In the genomic region with DNA sequence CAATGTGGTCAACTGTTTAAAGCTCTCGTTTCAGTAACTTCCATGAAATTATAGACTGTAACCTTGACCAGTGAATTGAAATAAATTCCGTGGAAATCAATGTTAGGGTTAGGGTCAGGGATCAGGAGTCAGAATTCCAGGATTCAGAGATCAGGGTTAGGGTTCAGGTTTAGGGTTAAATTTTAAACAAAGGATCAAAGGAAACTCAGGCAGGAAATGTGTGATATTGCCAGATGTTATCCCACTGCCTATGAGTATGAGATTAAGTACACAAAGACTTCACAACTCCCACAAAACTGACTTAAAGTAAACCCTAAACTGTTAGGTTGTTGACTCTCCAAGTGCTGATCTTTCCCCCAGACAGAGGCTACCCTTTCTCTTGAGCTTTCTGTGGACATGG, we compare ENCODE assay signal across 22 mouse cellular contexts. TPM values are rescaled to one million over a fixed set of nuclear protein-coding genes. Genes with fewer than 3 reads are reported as not detected.
DNase-seq lines count a peak whose midpoint lies in the region; ATAC-seq and TF ChIP-seq lines count a peak whose summit lies in the region.
"Had no signal": no experiment of that assay in that cellular context is flagged by ENCODE, and none has a peak within 500 bp of the region (broad histone marks: within the 10 kb centered on the region; RNA-seq: fewer than 3 reads in every experiment).

No protein-coding gene starts in this region.

- H3K27ac ChIP-seq in kidney, adult 2 months (ENCODE audit: insufficient read depth, low read depth, low read length) = no peak overlapping the region
- no peak overlapping the region for H3K27ac ChIP-seq in kidney, embryonic 15.5 days
- peak overlapping the region; percentile 61; the same call in 1 of the 2 replicates for H3K27ac ChIP-seq in liver, adult 2 months (replicated peaks; ENCODE audit: insufficient read depth, low read depth, low read length)
- H3K27ac ChIP-seq in liver, postnatal 0 days (ENCODE audit: low read depth) = no peak overlapping the region
- H3K27ac ChIP-seq: embryonic facial prominence, embryonic 13.5 days; embryonic facial prominence, embryonic 15.5 days; forebrain, embryonic 10.5 days; forebrain, embryonic 12.5 days had no signal

- 18% methylated on average over 2 of the region's 2 CpGs for WGBS in kidney, adult 2 months
- WGBS in kidney, embryonic 15.5 days = 39% methylated on average over 2 of the region's 2 CpGs
- WGBS in liver, adult 2 months = 14% methylated on average over 2 of the region's 2 CpGs
- WGBS in liver, postnatal 0 days (ENCODE audit: insufficient replicate concordance) = 40% methylated on average over 2 of the region's 2 CpGs

- DNase-seq in kidney, adult 2 months = peak; percentile 16
- DNase-seq in liver, adult 2 months (ENCODE audit: extremely low read depth, low read depth, low spot score) = peak; percentile 90
- DNase-seq in liver, postnatal 0 days = no peak
- DNase-seq: adrenal gland, adult 2 months; adrenal gland, postnatal 10 days; adrenal gland, postnatal 25 days; cerebellum, adult 11 months; cerebellum, adult 18-20 months; cerebellum, adult 8-10 months; cerebellum, adult 9-11 months; cerebellum, postnatal 14 days; cerebellum, postnatal 36 days had no signal

- H3K36me3 ChIP-seq in kidney, adult 2 months (ENCODE audit: control insufficient read depth, insufficient read depth, low read length) = no peaks in the 10 kb centered on the region
- no peaks in the 10 kb centered on the region for H3K36me3 ChIP-seq in kidney, embryonic 15.5 days
- H3K36me3 ChIP-seq in liver, adult 2 months (ENCODE audit: control insufficient read depth, insufficient read depth, low read length) = no peaks in the 10 kb centered on the region
- H3K36me3 ChIP-seq in liver, postnatal 0 days (replicated peaks; ENCODE audit: insufficient read depth, low read length) = no peaks in the 10 kb centered on the region
- H3K36me3 ChIP-seq: embryonic facial prominence, embryonic 13.5 days; embryonic facial prominence, embryonic 15.5 days; forebrain, embryonic 10.5 days; forebrain, embryonic 12.5 days had no signal

- no peak for ATAC-seq in kidney, embryonic 15.5 days (replicated peaks; ENCODE audit: low FRiP score)
- no peak for ATAC-seq in liver, postnatal 0 days
- ATAC-seq: forebrain, embryonic 14.5 days; forebrain, embryonic 16.5 days had no signal

- TF ChIP-seq EP300 in liver, postnatal 0 days (IDR thresholded peaks at IDR 0.05; ENCODE audit: low read depth) = no peak

- TF ChIP-seq CTCF in kidney, adult 2 months (conservative IDR thresholded peaks at IDR 0.05; ENCODE audit: insufficient read depth, insufficient read length, low read depth, low read length) = no peak
- TF ChIP-seq CTCF in liver, adult 2 months (IDR thresholded peaks at IDR 0.05; ENCODE audit: low read depth, low read length) = no peak
- TF ChIP-seq CTCF in liver, postnatal 0 days (IDR thresholded peaks at IDR 0.05; ENCODE audit: low read depth) = no peak

- H3K27me3 ChIP-seq in kidney, adult 2 months (replicated peaks; ENCODE audit: control insufficient read depth, insufficient read depth, low read length) = no peaks in the 10 kb centered on the region
- H3K27me3 ChIP-seq in kidney, embryonic 15.5 days = no peaks in the 10 kb centered on the region
- no peaks in the 10 kb centered on the region for H3K27me3 ChIP-seq in liver, adult 2 months (ENCODE audit: control insufficient read depth, insufficient read depth, low read length)
- H3K27me3 ChIP-seq in liver, postnatal 0 days (ENCODE audit: insufficient read depth, low read length) = no peaks in the 10 kb centered on the region
- H3K27me3 ChIP-seq: embryonic facial prominence, embryonic 13.5 days; embryonic facial prominence, embryonic 15.5 days; forebrain, embryonic 12.5 days had no signal

- no peak overlapping the region for H3K4me2 ChIP-seq in kidney, embryonic 15.5 days
- no peak overlapping the region for H3K4me2 ChIP-seq in liver, postnatal 0 days (ENCODE audit: low read depth, low read length)
- H3K4me2 ChIP-seq: embryonic facial prominence, embryonic 13.5 days; embryonic facial prominence, embryonic 15.5 days; forebrain, embryonic 12.5 days had no signal

- no peak for TF ChIP-seq POLR2A in kidney, adult 2 months (IDR thresholded peaks at IDR 0.05; ENCODE audit: low read depth, low read length)
- TF ChIP-seq POLR2A in liver, adult 2 months (IDR thresholded peaks at IDR 0.05; ENCODE audit: extremely low read depth, insufficient read depth, low read length) = no peak

- H3K9me3 ChIP-seq in kidney, embryonic 15.5 days (replicated peaks) = no peaks in the 10 kb centered on the region
- H3K9me3 ChIP-seq in liver, postnatal 0 days (ENCODE audit: low read length) = no peaks in the 10 kb centered on the region
- H3K9me3 ChIP-seq: embryonic facial prominence, embryonic 13.5 days; embryonic facial prominence, embryonic 15.5 days; forebrain, embryonic 10.5 days; forebrain, embryonic 12.5 days had no signal

- no peaks in the 10 kb centered on the region for H3K4me1 ChIP-seq in kidney, adult 2 months (ENCODE audit: control insufficient read depth, insufficient read depth, low read length)
- H3K4me1 ChIP-seq in kidney, embryonic 15.5 days = no peaks in the 10 kb centered on the region
- H3K4me1 ChIP-seq in liver, adult 2 months (ENCODE audit: control insufficient read depth, insufficient read depth, low read length) = peaks cover 6% of the 10 kb centered on the region; the same call in 1 of the 2 replicates
- H3K4me1 ChIP-seq in liver, postnatal 0 days (ENCODE audit: insufficient read depth) = no peaks in the 10 kb centered on the region
- H3K4me1 ChIP-seq: embryonic facial prominence, embryonic 13.5 days; embryonic facial prominence, embryonic 15.5 days; forebrain, embryonic 10.5 days; forebrain, embryonic 12.5 days had no signal

- H3K9ac ChIP-seq in kidney, embryonic 15.5 days = no peak overlapping the region
- no peak overlapping the region for H3K9ac ChIP-seq in liver, adult 2 months (ENCODE audit: low read depth, low read length)
- no peak overlapping the region for H3K9ac ChIP-seq in liver, postnatal 0 days (replicated peaks)
- H3K9ac ChIP-seq: embryonic facial prominence, embryonic 13.5 days; embryonic facial prominence, embryonic 15.5 days; forebrain, embryonic 12.5 days had no signal

- H3K79me2 ChIP-seq in liver, adult 2 months (ENCODE audit: control insufficient read depth, insufficient read depth, low read length) = no peaks in the 10 kb centered on the region

- no peak overlapping the region for H3K4me3 ChIP-seq in kidney, adult 2 months (ENCODE audit: insufficient read depth, low read depth, low read length)
- no peak overlapping the region for H3K4me3 ChIP-seq in kidney, embryonic 15.5 days (replicated peaks)
- no peak overlapping the region for H3K4me3 ChIP-seq in liver, adult 2 months (ENCODE audit: insufficient read depth, low read depth, low read length)
- H3K4me3 ChIP-seq in liver, postnatal 0 days (ENCODE audit: low read depth, low read length) = no peak overlapping the region
- H3K4me3 ChIP-seq: embryonic facial prominence, embryonic 13.5 days; embryonic facial prominence, embryonic 15.5 days; erythroblast, embryonic 14.5 days; forebrain, embryonic 10.5 days; forebrain, embryonic 12.5 days had no signal

RNA-seq across cellular contexts. Expression of gene Cr2, which starts 45.3 kb away (rescaled TPM):
- polyA plus RNA-seq in kidney, adult 2 months (2012; rRNA removed) = 0.34 and 2.4 TPM in 2 replicates
- polyA plus RNA-seq in kidney, embryonic 15.5 days (2015; fragmentation: Nextera tagmentation; extraction: Ambion mirVana) = 1.6 and 2.3 TPM in 2 replicates
- 0.18 and 1.0 TPM in 2 replicates for total RNA-seq in liver, adult 2 months (2014; rRNA removed)
- 0.04 TPM in 1 of 2 replicates, not detected in the other for polyA plus RNA-seq in liver, adult 2 months (2012; rRNA removed)
- 0.04 and 0.20 TPM in 2 replicates for polyA plus RNA-seq in liver, postnatal 0 days (2015; fragmentation: Nextera tagmentation; extraction: Ambion mirVana)
- total RNA-seq: adrenal gland, postnatal 25 days; common myeloid progenitor, adult 5-6 weeks; MEL had no signal
- polyA plus RNA-seq: adrenal gland, adult 2 months; erythroblast, embryonic 14.5 days had no signal
